Mouse (Mus musculus) embryonic facial prominence, embryonic 13.5 days (tissue): Measurements from ENCODE around the gene Cuedc2. TPM values are rescaled to one million over a fixed set of nuclear protein-coding genes. Genes with fewer than 3 reads are reported as not detected.

Experiments
- ATAC-seq: fragments of 200-750 bp; cut with Nextera tagmentation; 2 replicates; pipeline ENCODE4 v1.8.0; 2017; ENCODE audit warnings: low read depth; ENCODE audit not compliant: insufficient number of reproducible peaks, insufficient read depth, low FRiP score, low TSS enrichment
- H3K27ac ChIP-seq: fragments of 300-500 bp; sonication (generic); 2 replicates; pipeline ENCODE4 v1.5.1; 2015; ENCODE audit warnings: moderate library complexity, mild to moderate bottlenecking, inconsistent platforms
- H3K27me3 ChIP-seq: fragments of 300-500 bp; sonication (generic); 2 replicates; pipeline ENCODE4 v1.6.1; 2015; ENCODE audit warnings: mild to moderate bottlenecking, inconsistent platforms
- H3K36me3 ChIP-seq: fragments of 300-500 bp; sonication (generic); 2 replicates; pipeline ENCODE4 v1.6.1; 2015; ENCODE audit warnings: mild to moderate bottlenecking, inconsistent platforms
- H3K4me1 ChIP-seq: fragments of 300-500 bp; sonication (generic); 2 replicates; pipeline ENCODE4 v1.6.1; 2015; ENCODE audit warnings: inconsistent platforms
- H3K4me2 ChIP-seq: fragments of 300-500 bp; sonication (generic); 2 replicates; pipeline ENCODE4 v1.6.1; 2015; ENCODE audit warnings: moderate library complexity, mild to moderate bottlenecking, inconsistent platforms
- H3K4me3 ChIP-seq: fragments of 300-500 bp; sonication (generic); 2 replicates; pipeline ENCODE4 v1.5.1; 2015; ENCODE audit warnings: mild to moderate bottlenecking, inconsistent platforms
- H3K9ac ChIP-seq: fragments of 300-500 bp; sonication (generic); 2 replicates; pipeline ENCODE4 v1.6.1; 2015; ENCODE audit warnings: mild to moderate bottlenecking, inconsistent platforms
- H3K9me3 ChIP-seq: fragments of 300-500 bp; sonication (generic); 2 replicates; pipeline ENCODE4 v1.6.1; 2016; ENCODE audit warnings: inconsistent platforms
- WGBS: fragments of 180-500 bp; shearing (Covaris S2); methylation state at CpG from one replicate; pipeline ENCODE4 v1.1.7; 2015; ENCODE audit warnings: mixed read lengths; 5-methylcytosine and 5-hydroxymethylcytosine counted together
- polyA plus RNA-seq: library from polyadenylated mRNA; unstranded; fragments of >200 nt; fragmentation: Nextera tagmentation; extraction: Ambion mirVana; gene quantifications from 2 replicates; pipeline ENCODE4 v1.2.1, GENCODE M21; 2015

The Cuedc2 gene
- polyA plus RNA-seq, 1 experiment from 2014 or later = 177 TPM

DNA sequence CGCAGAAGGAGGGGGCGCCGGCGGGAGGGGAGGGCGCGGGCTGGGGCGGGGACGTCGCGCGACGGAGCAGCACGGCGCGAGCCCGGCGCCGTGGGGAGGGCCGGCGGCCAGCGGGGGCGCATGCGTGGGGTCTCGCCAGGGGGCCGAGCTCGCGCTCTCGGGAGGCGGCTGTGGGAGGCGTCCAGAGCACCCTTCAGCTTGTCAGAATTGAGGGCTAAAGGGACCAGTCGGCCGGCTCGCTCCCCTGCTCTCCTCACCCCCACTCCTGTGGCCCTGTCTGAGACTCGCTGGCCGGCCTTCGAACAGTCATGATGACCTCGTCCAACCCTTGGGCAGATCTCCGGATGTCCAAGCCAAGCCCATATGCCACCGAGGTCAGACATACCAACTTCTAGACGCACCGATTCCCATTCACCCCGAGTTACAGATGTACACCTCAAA is 20.5 kb downstream of the Cuedc2 start:
- H3K4me1 ChIP-seq = peaks cover 46% of the 10 kb centered on the region
- no peak overlapping the region for H3K27ac ChIP-seq
- H3K9me3 ChIP-seq = no peaks in the 10 kb centered on the region
- H3K27me3 ChIP-seq = peaks cover 100% of the 10 kb centered on the region
- peak overlapping the region; percentile 79 for H3K4me2 ChIP-seq
- ATAC-seq = no peak
- H3K4me3 ChIP-seq = peak overlapping the region; percentile 54
- H3K36me3 ChIP-seq = 0 out of 2 replicates have a peak, but pooled peaks cover 5% of the 10 kb centered on the region
- 2% methylated on average over 41 of the region's 42 CpGs for WGBS
- H3K9ac ChIP-seq = peak overlapping the region; percentile 71

DNA sequence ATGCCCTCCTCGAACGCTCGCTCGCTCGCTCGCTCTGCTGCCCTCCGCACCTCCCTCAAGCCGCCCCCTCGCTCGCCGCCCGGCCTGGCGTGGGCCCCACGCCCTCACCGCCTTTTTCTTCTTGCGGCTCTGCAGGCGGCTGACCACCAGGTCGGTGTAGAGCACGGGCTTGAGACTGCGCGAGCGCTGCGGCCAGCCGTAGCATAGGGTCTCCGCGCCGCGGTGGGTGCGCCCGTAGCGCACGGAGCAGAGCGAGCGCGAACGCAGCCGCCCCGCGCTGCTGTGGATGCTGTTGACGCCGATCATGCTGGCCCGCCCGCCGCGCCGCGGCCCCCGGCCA is 21.0 kb downstream of the Cuedc2 start:
- peak overlapping the region; percentile 54 for H3K4me3 ChIP-seq
- H3K9ac ChIP-seq = peak overlapping the region; percentile 71
- H3K36me3 ChIP-seq = peaks cover 10% of the 10 kb centered on the region; the same call in 1 of the 2 replicates
- ATAC-seq = no peak
- peaks cover 46% of the 10 kb centered on the region for H3K4me1 ChIP-seq
- 1% methylated on average over 46 of the region's 48 CpGs for whole genome bisulfite sequencing
- no peak overlapping the region for H3K27ac ChIP-seq
- H3K9me3 ChIP-seq = no peaks in the 10 kb centered on the region
- peak overlapping the region; percentile 79 for H3K4me2 ChIP-seq
- peaks cover 100% of the 10 kb centered on the region for H3K27me3 ChIP-seq

DNA sequence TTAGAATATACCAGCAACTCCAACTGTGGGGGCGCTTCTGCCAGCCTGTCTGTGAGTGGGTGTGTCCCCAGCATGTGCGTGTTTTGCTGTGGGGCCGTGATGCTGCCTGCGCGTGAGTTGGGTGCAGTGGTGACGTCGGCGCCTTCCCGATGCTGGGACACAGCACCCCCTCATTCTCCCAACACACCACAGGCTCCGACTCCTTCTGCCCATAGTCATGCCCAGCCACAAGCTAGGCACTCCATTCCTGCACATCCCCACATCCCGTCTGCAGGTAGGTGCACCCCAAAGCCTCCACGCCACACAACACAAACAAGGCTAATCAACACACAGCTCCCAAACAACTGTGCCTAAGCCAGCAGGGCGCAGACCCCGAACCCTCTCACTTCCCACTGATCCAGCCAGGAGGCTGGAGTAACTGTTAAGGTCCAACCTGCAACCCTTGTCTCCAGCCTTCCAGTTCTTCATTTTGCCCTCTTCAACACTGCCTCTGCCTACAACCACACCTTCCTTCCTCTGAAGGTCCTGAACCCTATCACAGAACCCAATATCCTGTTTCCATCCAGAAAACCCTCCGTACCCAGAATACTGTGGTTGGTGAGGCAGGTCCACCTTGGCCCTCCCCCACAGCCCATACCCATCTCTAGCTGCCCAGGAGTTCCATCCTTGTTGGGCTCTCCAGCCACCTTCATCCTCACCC is 21.5 kb downstream of the Cuedc2 start:
- no peak for ATAC-seq
- WGBS = 28% methylated on average over 15 of the region's 15 CpGs
- Histone ChIP-seq H3K27ac (no peak overlapping the region), H3K9ac (peak overlapping the region; percentile 71), H3K27me3 (peaks cover 98% of the 10 kb centered on the region), H3K36me3 (peaks cover 16% of the 10 kb centered on the region), H3K4me1 (peaks cover 43% of the 10 kb centered on the region), H3K4me2 (peak overlapping the region; percentile 79), H3K4me3 (peak overlapping the region; percentile 54), H3K9me3 (no peaks in the 10 kb centered on the region)

DNA sequence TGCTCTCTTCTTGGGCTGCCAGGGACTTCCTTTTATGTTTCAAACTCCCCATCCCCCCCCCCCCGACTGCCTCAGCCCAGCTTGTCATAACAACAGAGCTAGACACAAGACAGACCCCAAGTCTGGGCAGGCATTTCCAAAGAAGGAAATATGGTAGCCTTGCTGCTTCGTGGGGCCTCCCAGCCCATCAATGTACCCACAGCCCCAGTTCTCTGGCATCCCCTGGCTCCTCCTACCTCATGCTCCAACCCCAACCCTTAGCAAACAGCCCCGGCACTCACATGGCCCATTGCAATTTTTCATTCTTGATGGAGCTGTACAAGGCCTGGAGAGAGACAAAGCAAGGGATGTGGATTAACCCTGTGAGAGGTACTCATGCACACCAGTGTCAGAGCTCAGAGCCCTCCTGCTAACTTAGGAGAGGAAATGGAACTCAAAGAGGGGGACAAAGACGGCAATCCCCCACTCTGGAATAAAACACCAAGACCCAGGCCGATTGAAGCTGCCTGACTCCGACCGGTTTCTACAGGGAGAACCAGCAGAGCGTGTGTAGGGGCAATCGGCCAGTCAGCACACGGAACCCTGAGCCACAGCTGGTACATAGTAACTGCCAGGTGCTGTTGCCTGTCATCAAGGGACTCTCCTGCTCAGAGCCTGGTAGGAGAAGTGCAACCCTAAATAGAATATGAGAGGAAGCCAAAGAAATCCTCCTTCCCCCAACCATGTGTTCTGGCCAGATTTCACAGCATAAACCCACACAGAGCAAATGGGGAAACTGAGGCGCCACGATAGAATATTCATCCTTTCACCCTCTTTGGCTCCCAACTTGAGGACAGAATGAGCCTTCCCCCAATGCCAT is 22.5 kb downstream of the Cuedc2 start:
- Histone ChIP-seq H3K36me3 (peaks cover 26% of the 10 kb centered on the region), H3K4me3 (no peak overlapping the region), H3K4me1 (peaks cover 35% of the 10 kb centered on the region), H3K9ac (no peak overlapping the region), H3K9me3 (no peaks in the 10 kb centered on the region), H3K4me2 (0 out of 2 replicates have a peak overlapping the region, but pooled peaks have one; percentile 79), H3K27ac (no peak overlapping the region), H3K27me3 (peaks cover 91% of the 10 kb centered on the region)
- 57% methylated on average over 12 of the region's 12 CpGs for WGBS
- ATAC-seq = no peak

DNA sequence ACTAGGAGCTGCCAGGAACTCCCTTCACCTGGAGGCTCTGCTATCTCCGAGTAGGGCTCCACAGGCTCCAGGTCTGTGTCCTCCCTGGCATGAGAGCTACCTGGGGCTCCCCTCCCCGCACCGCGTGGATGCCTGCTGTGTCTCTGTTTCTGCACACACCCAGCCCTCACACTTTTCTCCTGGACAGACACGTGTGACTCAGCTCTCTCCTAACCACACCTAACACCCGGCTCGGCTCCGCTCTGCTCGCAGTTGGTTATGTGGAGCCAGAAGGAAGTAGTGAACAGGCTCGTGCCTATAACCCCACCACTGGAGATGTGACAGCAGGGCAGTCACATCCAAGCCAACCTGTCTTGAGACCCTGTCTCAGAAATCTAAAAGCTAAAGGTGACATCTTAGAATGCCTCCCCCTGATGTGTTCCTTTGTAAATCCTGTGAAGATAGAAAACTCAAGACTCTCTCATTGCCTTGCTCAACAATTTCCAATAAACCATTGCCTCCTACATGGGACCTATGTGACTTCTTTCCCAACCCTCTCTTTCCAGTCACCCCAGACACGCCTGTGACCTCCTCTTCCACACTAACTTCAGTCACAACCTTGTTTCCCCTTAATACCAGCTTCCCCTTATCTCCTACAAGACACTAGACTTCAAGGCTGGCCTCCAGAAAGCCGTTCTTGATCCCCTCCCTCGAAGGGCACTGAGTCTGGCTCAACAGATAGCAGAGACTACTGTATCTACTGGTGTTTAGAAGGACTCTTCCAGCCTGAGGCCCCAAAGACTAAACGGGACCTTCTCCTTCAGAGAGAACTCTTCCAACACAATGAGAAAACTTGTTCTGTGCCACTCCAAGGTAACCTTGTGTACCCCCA is 23.4 kb downstream of the Cuedc2 start:
- Histone ChIP-seq H3K4me1 (peaks cover 35% of the 10 kb centered on the region), H3K4me3 (no peak overlapping the region), H3K9me3 (no peaks in the 10 kb centered on the region), H3K27ac (no peak overlapping the region), H3K36me3 (peaks cover 34% of the 10 kb centered on the region), H3K4me2 (no peak overlapping the region), H3K27me3 (peaks cover 82% of the 10 kb centered on the region), H3K9ac (no peak overlapping the region)
- no peak for ATAC-seq
- 39% methylated on average over 14 of the region's 14 CpGs for WGBS

DNA sequence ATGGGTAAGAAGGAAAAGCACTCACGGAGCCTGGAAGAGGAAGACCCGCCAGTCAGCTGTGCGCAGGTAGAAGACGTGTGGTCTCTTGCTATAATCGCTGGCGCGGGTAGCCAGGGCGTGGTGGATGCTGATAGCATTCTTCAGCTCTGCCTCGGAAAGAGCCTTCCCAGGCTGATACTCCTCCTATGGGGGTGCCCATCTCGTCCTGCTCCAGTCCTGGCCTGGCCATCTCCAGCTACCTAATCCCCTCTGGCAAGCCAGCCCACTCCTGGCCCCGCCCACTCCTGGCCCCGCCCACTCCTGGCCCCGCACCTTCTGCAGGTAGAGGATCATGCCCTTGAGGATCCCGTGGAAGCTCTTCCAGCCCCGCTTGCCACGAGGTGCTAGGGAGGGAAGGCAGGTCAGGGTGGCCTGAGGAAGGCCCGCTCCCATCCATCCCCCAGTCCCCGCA is 24.3 kb downstream of the Cuedc2 start:
- H3K4me2 ChIP-seq = no peak overlapping the region

DNA sequence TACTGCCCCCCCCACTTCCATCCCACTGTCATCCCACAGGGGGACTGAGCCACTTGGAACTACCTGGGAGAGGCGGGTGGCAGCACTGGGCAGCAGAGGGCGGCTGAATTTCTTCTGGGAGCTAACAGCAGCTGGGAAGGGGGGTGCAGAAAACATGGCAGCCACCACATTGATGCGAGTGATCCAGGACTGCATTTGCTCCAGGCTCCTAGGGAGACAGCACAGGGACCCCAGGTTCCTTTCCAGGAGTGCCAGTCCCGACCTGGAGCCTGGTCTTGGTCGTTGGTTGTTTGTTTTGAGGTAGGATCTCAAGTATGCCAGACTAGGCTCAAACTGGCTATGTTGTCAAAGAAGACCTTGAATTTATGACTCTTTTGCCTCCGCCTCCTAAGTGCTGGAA is 24.9 kb downstream of the Cuedc2 start:
- Histone ChIP-seq H3K27ac (no peak overlapping the region), H3K9ac (no peak overlapping the region), H3K4me2 (no peak overlapping the region), H3K4me1 (peaks cover 35% of the 10 kb centered on the region), H3K4me3 (no peak overlapping the region), H3K9me3 (no peaks in the 10 kb centered on the region), H3K36me3 (peaks cover 41% of the 10 kb centered on the region), H3K27me3 (peaks cover 77% of the 10 kb centered on the region)
- ATAC-seq = no peak
- WGBS = 71% methylated on average over 6 of the region's 6 CpGs

More for the DNA sequence above, 24.3 kb downstream of the Cuedc2 start:
- H3K36me3 ChIP-seq = peaks cover 41% of the 10 kb centered on the region
- H3K27ac ChIP-seq = no peak overlapping the region
- ATAC-seq = no peak
- H3K9me3 ChIP-seq = no peaks in the 10 kb centered on the region
- H3K4me1 ChIP-seq = peaks cover 35% of the 10 kb centered on the region
- WGBS = 10% methylated on average over 18 of the region's 18 CpGs
- H3K27me3 ChIP-seq = peaks cover 79% of the 10 kb centered on the region
- H3K9ac ChIP-seq = no peak overlapping the region
- H3K4me3 ChIP-seq = no peak overlapping the region

- Histone ChIP-seq H3K9me3 (no peaks in the 10 kb centered on the region), H3K4me1 (peaks cover 32% of the 10 kb centered on the region), H3K36me3 (peaks cover 41% of the 10 kb centered on the region), H3K4me2 (no peak overlapping the region), H3K4me3 (no peak overlapping the region), H3K27me3 (peaks cover 77% of the 10 kb centered on the region), H3K9ac (0 out of 2 replicates have a peak overlapping the region, but pooled peaks have one; percentile 21), H3K27ac (no peak overlapping the region)
- no peak for ATAC-seq
- WGBS = 80% methylated on average over 9 of the region's 9 CpGs
Observed at GRCm38 (mm10) chr19:46313116-46313515, 25.4 kb downstream of the Cuedc2 start.

- 90% methylated on average over 21 of the region's 21 CpGs for WGBS
- H3K9ac ChIP-seq = 0 out of 2 replicates have a peak overlapping the region, but pooled peaks have one; percentile 21
- H3K4me1 ChIP-seq = peaks cover 28% of the 10 kb centered on the region
- H3K4me3 ChIP-seq = no peak overlapping the region
- H3K4me2 ChIP-seq = no peak overlapping the region
- no peaks in the 10 kb centered on the region for H3K9me3 ChIP-seq
- H3K36me3 ChIP-seq = peaks cover 44% of the 10 kb centered on the region
- H3K27ac ChIP-seq = no peak overlapping the region
- no peak for ATAC-seq
- H3K27me3 ChIP-seq = peaks cover 77% of the 10 kb centered on the region
Observed at GRCm38 (mm10) chr19:46312566-46312965, 25.9 kb downstream of the Cuedc2 start.

GRCm38 (mm10) chr19:46311341-46311740 is 27.2 kb downstream of the Cuedc2 start:
- Histone ChIP-seq H3K9ac (no peak overlapping the region), H3K4me2 (no peak overlapping the region), H3K4me1 (peaks cover 16% of the 10 kb centered on the region), H3K27ac (no peak overlapping the region), H3K36me3 (peaks cover 47% of the 10 kb centered on the region), H3K9me3 (no peaks in the 10 kb centered on the region), H3K27me3 (peaks cover 74% of the 10 kb centered on the region), H3K4me3 (no peak overlapping the region)
- WGBS = 87% methylated on average over 9 of the region's 9 CpGs
- ATAC-seq = no peak

- peaks cover 47% of the 10 kb centered on the region for H3K36me3 ChIP-seq
- no peaks in the 10 kb centered on the region for H3K9me3 ChIP-seq
- H3K4me1 ChIP-seq = peaks cover 20% of the 10 kb centered on the region
- H3K4me2 ChIP-seq = no peak overlapping the region
- no peak for ATAC-seq
- WGBS = 85% methylated on average over 12 of the region's 12 CpGs
- H3K4me3 ChIP-seq = no peak overlapping the region
- peaks cover 65% of the 10 kb centered on the region for H3K27me3 ChIP-seq
- H3K9ac ChIP-seq = no peak overlapping the region
- H3K27ac ChIP-seq = no peak overlapping the region
Observed at GRCm38 (mm10) chr19:46310312-46310865, 28.1 kb downstream of the Cuedc2 start.
